Mouse (Mus musculus) adrenal gland, postnatal 25 days (tissue): Measurements from ENCODE around the gene Mt2. TPM values are rescaled to one million over a fixed set of nuclear protein-coding genes. Genes with fewer than 3 reads are reported as not detected.
"Not testable (repeated sequence)": the region's sequence is repeated elsewhere in the genome, so short reads cannot be mapped to it uniquely, and the experiment has no call there.

ENCODE experiments used
- DNase-seq: peaks from one replicate; pipeline ENCODE4 v3.0.0; 2021; ENCODE audit warnings: mixed read lengths
- long read RNA-seq: library from polyadenylated mRNA; stranded (forward); transcript quantifications from one replicate; pipeline ENCODE4 v2.0.0, GENCODE M21; 2021
- total RNA-seq: library from RNA; stranded (reverse); gene quantifications from 2 replicates; pipeline ENCODE4 v1.2.3, GENCODE M21; 2021

Mt2 gene
- 81.5 and 159 TPM in 2 replicates for total RNA-seq
- long read RNA-seq, transcript Mt2-201 (3 exons, 511 nt), result major isoform, 9 of 12 reads
- long read RNA-seq, partial matches to known transcripts, result 0 of 12 reads
- long read RNA-seq, other reads (novel, unspliced or antisense), result 3 of 12 reads

DNA sequence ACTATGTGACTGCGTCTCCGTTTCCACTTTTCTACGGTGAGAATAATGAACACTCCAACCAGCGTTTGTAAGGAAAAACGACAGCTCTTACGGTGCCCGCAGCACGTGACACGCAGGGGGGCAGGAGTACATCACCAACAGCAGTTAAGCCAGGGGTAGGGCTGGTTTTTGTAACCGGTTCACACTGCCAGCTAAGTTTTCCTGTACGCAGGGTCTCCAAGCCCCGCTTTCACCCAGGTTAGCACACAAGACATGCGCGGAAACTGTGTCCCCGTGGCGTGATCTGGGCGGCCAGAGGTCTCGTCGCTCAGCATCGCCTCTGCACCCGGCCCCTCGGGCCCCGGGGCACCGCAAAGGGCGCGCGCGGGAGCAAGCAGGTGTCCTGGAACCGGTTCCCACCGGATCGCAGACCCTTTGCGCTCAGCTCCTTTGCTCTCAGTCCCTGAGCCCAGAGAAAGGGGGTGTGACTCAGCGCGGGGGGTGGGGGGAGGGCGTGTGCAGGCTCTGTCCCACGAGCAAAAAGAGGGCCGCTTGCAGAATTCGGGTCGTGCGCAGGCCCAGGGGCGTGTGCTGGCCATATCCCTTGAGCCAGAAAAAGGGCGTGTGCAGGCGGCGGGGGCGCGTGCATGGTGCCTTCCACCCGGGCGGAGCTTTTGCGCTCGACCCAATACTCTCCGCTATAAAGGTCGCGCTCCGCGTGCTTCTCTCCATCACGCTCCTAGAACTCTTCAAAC lies at the start of gene Mt2:
Mt2 (plus strand) TSS at position 590 of the 734 bp plus-strand sequence.
- peak; percentile 79 for DNase-seq

DNA sequence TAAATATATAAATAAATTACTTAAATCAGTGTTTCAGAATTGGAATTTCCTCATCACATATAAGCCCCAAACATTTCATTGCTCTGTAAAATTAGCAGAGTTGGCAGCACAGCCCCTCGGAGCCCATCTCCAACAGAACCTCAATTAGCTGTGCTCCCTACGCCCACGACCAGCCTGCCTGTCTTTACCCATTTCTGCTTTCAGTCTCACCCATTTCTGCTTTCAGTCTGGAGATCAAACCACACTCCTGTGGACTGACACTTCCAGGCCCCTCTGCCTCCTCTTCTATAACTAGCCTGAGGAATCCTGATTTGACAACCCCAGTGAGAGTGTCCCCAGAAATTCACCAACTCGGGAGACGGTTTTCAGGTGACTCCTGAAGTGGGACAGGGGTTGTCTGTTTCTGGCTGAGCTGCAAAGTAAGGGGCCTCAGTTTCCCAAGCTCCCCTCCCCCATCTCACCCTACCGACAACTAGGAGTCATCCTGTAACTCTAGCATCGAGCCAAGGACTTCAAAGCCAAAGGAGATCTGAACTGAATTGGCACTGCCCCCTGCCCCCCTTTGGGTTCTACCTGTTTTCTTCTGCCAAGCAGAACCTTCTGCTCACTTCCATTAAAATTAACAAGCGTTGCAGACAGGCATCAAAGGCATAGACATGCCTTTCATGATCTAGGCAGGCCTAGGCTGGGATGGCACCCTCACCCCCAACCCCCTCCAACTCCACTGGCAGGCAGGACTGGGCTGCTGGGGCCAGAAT lies 49.6 kb upstream of the Mt2 start:
- no peak for DNase-seq

DNA sequence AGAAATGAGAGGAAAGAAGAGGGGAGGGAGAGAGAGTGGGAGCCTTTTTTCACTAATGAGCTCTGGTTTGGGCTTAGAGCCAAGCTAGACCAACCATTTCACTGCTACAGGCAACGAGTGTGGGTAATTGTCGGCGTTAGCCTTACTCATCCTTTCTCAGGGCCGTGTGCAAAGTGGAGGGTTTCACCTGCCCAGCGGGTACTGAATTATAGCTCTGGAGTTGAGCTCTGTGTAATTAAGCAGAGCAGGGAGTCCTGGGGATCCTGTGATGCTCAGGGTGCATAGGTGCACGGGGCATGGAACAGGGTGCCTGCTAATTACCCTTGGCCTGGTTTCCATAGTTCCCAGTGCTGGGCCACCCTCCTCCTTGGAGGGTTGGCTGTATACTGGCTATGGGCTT lies 44.8 kb upstream of the Mt2 start:
- no peak for DNase-seq

DNA sequence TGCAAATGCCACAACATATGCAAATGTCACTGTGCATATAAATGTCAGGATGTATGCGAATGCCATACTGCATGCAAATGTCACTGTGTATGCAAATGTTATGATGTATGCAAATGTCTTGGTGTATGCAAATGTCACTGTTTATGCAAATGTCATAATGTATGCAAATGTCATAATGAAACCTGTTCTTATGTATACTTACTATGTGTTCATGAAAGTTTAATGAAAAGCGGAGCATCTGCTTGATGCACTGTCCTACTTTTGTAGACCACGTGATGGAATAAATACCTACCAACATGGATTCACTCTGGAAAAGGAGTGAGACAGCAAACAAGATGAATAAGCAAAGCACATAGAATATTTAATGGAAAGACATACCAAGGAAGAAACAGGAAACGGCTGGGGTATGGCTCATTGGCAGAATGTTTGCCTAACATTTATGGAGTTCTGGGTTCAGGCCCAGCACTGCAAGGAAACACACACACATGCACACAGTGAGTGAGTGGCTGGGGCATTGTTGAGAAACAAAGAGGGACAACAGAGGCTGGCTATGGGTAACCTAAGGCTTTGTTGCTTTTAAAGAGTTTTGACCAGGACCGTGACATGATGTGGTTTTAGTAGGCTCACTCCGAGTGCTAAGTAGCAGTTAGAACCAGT lies 43.2 kb upstream of the Mt2 start:
- no peak for DNase-seq

DNA sequence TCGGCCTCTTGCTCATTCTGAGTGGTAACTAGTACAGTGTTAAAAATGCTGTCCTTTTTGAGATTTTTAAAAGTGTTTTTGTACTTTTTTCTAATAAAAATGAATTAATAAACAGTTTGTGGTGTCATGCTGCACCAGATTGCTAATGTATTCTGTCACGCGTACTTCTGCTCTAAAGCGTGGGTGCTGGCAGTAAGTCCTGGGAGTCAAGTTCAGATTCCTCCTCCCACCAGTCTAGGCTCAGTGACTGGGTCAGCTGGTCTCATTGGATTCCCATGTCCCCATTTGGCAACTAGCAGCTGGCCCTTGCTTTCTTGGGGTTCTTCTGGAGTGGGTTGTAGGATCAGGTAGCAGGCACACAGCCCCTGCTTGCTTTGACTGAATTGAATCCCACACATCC lies 42.3 kb upstream of the Mt2 start:
- DNase-seq, result no peak

DNA sequence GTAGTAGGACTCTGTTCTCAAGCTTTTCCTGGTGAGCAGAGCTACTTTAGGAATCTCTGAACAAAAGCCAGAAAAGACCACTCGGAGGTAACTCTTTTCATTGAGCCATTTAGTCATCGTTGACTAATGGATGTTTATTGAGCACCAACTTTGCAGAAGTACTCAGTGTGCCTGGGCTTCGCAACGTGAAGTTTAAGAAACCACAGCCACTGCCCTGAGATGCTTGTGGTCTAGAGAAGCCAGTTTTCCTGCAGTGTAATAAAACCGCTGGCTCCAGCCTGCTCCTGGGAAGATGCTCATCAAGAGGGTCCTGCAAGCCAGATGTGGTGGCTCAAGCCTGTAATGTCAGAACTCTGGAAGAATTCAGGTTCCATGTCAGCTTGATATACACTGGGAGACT lies 40.4 kb upstream of the Mt2 start:
- no peak for DNase-seq

DNA sequence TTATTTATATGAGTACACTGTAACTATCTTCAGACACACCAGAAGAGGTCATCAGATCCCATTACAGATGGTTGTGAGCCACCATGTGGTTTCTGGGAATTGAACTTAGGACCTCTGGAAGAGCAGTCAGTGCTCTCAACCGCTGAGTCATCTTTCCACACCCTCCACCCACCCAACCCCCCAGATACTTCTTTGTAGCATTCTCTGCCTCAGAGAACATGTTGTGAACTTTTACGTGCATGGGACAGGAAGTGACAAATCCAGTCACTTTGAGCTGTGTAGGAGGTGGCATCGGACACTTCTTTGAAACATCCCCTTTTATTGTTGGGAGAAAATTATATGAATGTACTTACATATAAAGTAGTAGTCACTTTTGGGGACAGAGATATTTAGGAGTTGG lies 37.9 kb upstream of the Mt2 start:
- DNase-seq, result not testable (repeated sequence)

DNA sequence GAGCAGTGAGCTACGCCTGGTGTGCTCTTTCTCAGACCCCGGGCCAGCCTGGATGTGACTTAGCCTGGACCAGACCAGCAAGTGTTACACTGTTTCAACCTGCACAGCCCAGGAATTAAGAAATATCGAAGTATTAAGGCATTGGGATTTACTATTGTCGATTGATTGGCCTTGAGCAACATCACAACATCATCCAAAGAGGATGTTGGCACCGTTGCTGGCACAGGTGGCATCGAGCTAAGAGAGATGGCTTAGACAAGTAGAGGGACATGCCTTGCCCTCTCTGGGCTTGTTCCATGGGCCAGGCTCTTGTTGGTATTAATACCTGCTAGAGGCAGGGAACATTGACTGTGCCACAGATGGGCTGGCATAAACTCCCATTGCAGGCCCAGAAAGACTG lies 36.9 kb upstream of the Mt2 start:
- no peak for DNase-seq

DNA sequence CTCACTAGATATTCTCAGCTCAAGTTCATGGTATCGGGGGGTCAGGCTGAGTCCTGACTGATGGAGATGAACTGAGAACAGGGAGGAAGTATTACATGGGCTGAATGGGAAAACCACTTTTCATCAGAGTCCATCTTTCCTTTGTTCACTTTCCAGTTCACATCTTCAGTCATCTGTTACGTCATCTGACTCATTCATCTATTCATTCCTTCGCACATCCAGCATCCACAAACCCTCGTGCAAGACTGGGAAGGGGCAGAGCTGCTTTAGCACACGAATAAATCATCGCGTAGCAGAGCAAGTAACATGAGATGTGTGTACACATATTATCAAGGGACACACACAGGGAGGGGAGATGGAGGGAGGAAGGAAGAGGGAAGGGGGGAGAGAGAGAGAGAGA lies 36.3 kb upstream of the Mt2 start:
- DNase-seq, result no peak

DNA sequence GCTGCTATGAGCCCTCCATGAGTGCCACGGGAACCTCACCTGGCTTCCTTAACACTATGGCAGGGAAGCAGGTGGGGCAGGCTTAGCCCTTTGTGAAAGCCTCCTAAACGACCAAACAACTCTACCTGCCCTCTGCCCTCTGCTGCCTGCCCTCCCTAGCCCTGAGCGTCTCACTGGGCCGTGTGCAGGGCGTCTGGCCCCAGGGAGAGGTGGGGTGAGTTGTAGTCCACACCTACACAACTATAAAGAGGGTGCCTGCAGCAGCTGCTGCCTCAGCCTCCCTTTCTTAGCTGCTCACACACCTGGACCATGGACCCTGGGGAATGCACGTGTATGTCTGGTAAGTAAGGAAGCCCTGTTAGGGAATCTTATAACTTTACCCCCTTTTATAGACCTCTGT lies 35.5 kb upstream of the Mt2 start, which contains the start of gene Mt4:
Mt4 (plus strand) TSS at position 265 of the 400 bp plus-strand sequence.
- no peak for DNase-seq

DNA sequence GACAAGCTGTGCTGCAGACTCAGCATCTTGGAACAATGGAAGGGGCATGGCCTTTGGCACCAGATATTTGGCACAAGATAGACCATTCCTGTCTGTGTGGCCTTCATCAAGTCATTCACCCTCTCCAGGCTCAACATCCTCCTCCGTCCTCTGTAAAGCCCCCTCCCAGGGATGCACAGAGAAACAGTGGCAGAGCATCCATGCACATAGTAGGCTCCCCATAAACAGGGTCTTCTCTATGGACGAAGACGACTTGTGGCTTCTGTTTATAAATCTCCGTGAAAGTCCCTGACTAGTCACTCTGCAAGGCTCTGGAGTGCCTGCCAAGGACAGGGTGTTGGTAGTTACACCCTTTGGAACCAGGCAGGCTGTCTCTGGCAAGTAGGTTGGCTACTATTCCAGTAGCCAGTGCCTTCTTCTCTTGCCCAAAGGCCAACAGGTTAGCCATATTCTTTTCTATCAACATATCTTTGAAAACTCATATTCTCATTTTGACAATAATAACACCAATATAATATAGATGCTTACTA lies 32.1 kb upstream of the Mt2 start:
- DNase-seq, result no peak

DNA sequence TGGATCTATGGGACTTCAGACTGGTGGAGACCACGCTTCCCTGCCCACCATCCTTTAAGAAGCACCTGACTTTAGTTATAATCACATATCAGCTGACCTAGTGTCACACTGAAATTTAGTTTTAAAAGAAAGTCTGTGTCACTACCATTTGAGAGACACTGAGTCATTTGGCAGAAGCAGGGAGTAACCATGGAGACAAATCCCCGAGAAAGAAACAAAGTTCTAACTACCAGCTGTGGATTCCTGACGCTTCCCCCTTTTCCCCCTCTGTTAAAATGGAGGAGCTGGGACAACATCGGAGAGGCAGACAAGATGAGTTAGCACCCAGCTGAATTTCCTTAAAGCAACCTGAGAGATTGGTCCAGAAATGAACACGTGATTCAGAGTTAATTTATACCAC lies 24.2 kb upstream of the Mt2 start:
- no peak for DNase-seq

DNA sequence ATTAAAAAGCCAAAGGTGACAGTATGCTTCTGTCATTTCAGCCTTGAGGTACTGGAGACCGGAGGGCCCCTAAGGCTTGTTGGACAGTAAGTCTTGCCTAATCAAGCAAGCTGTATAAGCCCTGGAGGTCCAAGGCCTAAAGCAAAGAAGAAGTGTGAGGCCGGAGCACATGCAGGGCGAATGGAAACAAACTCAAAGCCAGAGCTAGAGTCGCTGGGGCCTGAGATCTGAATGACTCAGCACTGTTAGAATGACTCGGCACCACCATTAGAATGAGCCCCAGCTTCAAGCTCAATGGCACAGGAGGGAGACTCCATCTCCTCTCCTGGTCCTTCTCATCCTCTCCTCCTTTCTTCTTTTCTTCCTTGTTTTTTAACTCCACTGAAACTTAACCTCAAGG lies 21.5 kb upstream of the Mt2 start:
- DNase-seq, result no peak

DNA sequence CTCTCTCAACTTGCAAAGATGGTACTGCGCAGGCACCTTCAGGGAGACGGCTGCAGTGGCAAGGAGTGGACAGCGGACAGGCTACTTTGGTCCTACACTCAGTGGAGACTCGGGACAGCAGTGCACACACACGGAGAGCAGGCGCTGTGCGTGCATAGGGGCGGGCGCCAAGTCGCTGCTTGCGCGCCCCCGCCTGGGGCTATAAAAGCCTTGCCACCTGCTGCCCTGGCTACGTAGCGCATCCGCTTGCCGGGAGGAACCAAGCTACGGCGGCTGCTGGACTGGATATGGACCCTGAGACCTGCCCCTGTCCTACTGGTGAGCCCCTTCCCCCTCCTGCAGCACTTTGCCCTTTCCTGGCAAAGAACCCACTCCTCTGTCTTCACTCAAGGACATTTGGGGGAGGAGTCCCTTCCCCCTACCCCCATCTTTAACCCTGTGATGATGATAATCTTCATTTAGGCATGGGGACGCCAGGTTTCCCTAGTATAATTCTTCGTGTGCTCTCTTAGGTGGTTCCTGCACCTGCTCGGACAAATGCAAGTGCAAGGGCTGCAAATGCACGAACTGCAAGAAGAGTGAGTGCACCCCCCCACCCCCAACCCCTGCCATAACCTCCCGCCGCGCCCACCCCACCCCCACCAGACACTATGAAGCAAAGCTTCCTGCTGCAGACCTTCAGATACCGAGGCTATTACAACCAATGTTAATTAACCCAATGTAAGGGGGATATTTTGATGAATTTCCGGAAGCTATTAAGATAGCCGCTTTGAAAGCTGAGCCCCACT lies 19.8 kb upstream of the Mt2 start, which contains the start of gene Mt3:
Mt3 (plus strand) TSS at position 95 of the 788 bp plus-strand sequence.
- DNase-seq, result peak; percentile 54

DNA sequence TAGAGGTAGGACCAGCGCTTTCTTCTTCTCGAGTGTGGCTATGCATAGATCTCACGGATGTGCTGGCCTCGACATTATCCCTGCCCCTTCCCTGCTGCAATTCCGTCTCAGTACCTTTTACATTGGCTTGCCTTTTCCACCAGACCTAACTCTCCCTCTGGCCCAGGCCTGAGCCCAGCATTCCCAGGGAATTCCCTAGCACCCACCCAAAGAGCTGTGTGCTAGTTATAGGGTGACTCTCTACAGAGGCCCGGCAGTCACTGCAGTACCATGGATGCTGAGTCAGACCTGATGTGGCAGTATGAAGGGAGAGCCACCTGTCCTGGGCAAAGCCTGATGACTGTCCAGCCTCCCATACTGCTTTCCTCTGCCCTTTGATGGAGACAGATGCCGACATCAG lies 19.0 kb upstream of the Mt2 start:
- no peak for DNase-seq

DNA sequence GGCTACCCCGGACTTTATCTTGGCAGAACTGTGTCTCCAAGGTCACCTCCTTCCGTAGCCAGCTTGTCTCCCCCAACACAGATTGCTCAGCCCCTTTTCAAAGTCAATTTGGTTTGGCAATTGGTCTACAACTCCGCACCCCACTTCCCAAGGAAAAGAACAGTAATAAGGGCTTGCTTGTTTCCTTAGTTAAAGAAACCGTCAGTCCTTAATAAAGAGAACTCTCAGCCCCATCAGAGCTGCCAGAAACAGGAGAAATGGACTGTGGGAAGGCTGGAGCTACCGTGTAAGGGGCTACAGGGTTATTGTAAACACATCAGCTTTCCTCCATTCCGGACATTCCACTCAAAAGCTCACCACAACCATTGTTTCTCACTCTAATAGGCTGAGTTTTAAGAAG lies 17.9 kb upstream of the Mt2 start:
- DNase-seq, result no peak

DNA sequence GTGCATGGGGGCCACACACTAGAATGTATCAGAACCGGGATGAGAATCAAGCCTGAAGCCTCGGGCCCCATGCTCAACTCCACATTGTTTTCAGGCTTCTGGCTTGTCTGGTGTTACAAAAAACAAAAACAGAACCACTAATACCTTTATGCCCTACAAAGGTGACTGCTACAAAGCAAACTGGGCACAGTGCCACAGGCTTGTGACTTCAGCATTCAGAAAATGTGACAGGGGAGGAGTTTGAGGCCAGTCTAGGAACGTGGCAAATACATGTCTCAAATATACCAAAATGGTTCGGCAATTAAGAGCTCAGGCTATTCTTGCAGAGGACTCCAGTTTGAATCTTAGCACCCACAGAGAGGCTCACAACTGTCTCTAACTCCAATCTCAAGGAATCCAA lies 16.4 kb upstream of the Mt2 start:
- no peak for DNase-seq

DNA sequence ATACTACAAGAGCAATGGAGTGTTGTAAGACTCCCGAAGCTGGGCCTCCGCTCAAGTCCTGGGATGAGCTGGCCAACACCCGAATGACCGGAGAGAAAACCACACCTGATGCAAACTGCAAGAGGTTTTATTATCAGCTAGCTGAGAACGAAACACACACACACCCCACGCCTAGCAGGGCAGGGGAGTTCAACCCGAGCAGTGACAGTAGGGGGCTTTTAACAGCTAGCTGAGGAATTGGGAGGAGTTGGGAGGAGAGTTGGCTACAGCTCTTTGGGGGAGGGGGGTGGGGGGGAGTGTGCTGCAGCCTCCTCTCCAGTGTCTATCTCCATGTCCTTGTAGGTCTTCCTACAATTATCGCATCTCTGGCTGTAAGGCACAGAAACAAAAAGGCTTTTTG lies 6.7 kb upstream of the Mt2 start:
- DNase-seq, result not testable (repeated sequence)

DNA sequence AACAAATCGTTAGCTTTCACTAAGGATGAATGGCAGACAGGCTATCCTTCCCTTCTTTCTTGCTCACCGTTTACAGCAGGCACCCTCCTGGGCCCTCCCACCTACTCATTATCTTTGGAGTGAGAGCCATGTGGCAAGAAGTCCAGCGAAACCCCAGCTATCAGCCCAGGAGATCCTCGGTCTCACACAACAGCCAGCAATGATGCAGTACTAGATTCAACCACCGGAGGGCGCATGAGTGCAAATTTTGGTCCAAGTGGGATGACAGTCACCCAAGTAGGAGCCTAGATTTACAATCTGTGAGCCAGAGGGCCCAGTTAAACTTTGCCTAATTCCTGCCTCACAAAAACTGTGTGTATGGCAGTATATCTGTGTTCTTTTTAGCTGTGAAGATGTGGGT lies 5.2 kb upstream of the Mt2 start:
- peak; percentile 88 for DNase-seq

DNA sequence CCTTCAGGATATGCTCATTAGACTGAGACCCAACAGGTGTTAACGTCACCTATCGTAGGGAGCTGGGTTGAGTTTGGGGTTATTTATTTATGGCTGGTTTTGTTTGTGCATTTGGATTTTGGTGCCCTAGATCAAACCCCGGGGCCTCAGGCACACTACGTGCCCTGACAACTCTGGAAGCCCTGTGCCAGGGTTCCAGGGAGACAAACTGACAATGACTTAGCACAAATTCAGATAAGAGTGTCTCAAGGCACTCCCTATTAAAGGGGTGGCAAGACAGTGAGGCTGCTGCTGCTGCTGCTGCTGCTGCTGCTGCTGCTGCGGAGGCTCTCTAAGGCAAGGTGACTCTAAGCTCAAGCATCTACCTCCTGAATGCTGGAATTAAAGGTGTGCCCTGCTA lies 2.9 kb upstream of the Mt2 start:
- DNase-seq, result no peak

DNA sequence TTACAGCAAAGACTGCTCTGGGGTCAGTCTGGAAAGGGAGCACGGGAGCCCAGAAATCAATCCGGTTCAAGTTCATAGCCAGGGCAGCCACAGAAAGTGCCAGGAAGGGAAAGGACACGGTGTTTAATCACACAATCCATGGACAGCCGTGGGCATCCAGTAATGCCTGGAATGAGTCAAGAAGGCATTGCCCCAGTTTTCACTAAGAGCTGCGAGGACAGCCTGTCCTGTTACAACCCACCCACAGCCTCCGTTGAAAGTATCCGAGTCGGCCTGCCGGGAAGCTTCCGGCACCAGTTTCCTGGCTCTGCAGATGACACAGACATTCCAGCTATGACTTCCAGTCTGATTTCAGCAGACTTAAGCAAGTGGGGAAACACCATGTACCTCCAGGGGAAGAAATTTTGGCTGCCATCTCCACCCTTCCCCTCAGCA lies 1.1 kb upstream of the Mt2 start:
- no peak for DNase-seq
